Mouse (Mus musculus) cerebellum, adult 18-20 months (tissue): ENCODE results near the gene Nfam1.

Experiments
- DNase-seq, 2 experiments: peaks; one replicate each; pipeline ENCODE4 v3.0.0; 2021

Gene Nfam1

DNA sequence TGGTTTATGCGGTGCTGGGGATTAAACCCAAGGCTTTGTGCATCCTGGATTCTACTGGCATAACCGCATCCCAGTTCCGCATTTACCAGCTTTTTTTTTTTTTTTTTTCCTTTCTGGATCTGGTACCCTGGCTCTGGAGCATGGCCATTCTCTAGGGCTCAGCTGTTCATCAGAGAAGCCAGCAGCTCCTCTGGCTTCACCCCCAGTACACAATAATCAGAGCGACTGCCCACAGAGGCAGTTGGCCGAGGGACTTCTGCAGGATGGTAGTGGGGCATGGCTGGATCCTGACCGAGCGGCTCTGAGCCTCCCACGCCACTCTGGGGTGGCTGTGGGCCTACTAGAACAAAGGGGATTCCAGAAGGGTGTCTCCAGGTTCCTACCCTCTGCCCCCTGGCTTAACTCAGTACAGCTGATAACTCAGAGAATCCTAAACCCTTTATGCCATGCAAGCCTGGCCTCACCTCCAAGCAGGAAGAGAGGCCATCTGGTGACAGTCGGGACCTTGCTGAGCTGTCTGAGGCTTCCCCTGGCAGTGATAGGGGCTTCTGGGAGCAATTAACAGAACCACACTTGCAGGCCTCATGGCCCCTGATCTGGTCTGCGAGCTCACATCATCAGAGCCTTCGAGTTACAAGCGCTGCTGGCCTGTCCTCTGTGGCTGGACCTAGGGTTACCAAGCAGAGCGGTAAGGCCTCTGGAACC is 40.9 kb downstream of the Nfam1 start:
- DNase-seq = peak; percentile 48 to 59

- no peak for DNase-seq
Observed at GRCm38 (mm10) chr15:82989190-82989704, 43.9 kb downstream of the Nfam1 start.

DNA sequence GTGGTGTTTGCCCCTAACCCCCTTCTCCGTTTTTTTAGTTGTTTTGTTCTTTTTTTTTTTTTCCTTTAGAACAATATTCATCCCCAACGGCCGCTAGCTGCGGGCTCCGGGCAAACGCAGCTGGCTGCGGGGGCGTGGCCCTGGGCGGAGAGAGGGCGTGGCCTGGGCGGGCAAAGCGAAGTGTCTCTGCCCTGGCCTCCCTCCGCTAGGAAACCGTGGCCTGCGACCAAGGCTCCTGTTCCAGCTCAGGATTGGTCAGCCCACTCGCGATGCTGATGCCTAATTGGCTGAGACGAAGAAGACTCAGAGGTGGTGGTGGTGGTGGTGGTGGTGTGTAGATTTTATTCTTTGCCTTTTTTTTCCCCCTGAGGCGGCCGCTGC is 45.4 kb downstream of the Nfam1 start, which contains the start of gene Tcf20:
Tcf20 (minus strand) TSS at position 141 of the 381 bp plus-strand sequence.
- peak; percentile 81 to 90 for DNase-seq

GRCm38 (mm10) chr15:82987014-82987731 is 45.9 kb downstream of the Nfam1 start:
- DNase-seq = no peak

DNA sequence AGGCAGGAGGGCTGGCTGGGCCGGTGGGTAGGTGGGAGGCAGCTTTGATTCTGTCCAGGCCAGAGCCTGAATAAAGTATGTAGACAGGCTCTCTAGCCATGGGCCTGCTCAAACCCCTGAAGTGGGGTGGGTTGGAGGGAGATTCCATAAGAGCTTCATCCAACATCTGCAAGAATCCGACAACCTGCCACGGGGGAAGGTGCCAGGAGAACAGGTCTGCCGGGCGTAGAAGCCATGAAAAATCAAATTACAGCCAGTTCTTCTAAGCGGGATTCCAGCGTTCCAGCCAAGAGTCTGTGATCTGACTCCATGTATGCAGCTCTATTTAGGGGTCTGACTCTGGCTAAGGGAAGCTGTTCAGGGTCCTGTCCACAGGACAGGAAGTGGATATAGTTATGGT is 48.5 kb downstream of the Nfam1 start:
- no peak for DNase-seq

DNA sequence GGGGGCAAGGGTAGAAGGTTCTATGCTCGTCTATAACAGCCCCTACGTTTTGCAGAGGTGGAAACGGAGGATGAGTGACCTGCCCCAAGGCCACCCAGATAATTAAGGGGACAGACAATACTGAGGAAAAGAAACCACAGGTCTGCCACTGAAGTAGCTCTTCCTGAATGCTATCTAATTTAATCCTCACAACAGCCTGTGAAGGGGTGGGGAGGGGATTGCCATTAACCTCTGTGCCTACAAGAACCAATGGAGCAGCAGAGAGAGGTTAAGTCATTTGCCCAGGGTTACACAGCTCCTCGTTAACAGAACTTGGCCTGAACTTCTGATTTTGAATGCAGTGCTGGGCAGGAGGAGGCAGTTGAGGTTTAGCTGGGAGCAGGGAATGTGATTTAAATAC is 49.0 kb downstream of the Nfam1 start:
- no peak for DNase-seq

GRCm38 (mm10) chr15:82983416-82984026 is 49.6 kb downstream of the Nfam1 start:
- no peak for DNase-seq

DNA sequence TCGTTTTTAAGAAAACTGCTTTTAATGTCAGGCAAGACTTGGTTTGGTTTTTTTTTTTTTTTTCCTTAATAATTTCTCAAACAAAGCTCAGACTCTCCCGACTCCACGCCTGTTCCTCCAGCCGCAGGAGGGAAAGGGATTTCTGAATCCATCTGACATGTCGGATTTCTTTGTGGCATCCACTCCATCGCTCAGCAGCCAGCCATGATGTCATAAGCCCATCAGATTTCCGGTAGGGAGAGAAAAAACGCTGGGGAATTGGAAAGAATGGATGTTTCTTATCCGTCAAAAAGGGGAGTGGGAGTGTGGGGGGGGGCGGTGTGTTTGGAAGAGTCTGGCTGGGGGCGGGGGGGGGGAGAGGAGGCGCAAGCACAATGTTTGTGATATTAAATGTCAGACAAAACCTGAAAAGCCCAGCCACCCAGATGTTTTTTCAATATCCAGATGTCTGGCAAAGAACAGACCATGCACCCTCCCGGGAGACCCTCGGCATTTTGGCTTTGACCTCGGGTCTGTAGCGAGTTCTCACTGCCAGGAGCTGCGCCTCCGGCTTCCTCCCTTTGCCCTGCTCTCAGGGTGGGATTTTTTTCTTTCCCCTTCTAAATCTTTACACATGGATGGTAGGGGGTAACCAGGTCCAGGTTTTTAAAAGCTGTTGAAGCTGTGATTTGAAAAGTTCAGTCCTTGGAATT is 50.2 kb downstream of the Nfam1 start:
- no peak for DNase-seq

GRCm38 (mm10) chr15:82981676-82982520 is 51.2 kb downstream of the Nfam1 start:
- no peak for DNase-seq

- no peak for DNase-seq
Observed at GRCm38 (mm10) chr15:82979531-82979930, 53.6 kb downstream of the Nfam1 start.

DNA sequence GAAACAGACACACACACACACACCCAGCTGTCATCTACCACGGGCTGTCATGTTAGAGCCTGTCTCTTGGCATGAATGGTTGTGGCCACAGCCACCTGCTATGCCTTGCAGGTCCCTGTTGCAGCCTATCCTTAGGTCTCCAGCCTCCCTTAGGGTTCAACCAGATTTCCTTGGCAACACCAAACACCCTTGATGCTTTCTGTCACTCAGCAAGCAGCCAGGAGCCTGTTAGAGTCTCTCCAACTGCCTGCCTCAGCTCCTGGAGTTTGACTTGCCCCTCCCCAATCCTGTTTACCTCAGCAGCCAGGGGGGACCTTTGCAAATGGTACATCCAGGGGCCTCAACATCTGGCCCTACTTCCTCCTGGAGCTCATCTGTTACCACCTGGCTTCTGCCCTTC is 58.6 kb downstream of the Nfam1 start:
- DNase-seq = no peak

DNA sequence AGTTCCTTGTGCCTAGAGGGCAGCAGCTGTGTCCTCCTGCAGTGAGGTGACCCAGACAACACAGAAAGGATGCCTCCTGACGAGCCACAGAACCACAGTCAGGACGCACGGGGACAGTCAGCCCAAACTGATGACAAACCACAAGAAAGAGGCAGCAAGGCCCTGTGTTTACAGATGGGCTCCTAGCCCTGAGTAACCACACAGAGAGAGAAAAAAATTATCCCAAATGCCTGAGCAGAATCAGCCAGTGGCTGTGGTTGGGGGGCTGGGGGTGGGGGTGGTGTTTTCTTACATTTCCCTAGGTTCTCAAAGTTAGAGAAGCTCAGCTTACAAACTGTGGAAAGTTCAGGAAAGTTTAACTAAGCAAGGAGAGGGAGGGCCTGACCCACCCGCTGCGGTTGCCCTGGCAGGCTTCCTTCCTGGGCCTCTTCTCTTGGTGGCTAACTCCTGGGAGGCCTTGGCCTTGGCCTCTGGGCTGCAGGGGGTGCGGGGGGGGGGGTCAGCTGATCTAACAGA is 63.8 kb downstream of the Nfam1 start:
- no peak for DNase-seq

DNA sequence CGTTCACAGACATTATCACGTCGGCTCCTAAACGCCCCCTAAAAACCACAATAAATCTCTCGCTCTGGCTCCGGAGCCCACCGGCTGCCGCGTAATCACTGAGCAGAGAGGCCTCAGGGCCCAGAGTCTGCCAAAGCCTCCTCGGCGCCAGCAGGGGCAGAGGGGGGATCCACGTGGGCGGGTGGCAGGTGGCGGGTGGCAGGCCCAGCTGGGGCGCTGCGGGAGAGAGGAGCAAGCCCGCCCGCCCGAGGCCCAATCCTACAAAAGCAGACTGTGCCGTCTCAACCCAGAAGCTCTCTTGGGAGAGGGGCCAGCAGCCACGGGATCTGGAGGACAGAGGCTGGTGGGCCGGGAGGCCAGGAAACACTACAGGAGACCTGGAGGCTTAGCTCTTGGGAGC is 64.7 kb downstream of the Nfam1 start:
- peak; percentile 81 to 87 for DNase-seq

- DNase-seq = no peak
Observed at GRCm38 (mm10) chr15:82967947-82968346, 65.2 kb downstream of the Nfam1 start.

DNA sequence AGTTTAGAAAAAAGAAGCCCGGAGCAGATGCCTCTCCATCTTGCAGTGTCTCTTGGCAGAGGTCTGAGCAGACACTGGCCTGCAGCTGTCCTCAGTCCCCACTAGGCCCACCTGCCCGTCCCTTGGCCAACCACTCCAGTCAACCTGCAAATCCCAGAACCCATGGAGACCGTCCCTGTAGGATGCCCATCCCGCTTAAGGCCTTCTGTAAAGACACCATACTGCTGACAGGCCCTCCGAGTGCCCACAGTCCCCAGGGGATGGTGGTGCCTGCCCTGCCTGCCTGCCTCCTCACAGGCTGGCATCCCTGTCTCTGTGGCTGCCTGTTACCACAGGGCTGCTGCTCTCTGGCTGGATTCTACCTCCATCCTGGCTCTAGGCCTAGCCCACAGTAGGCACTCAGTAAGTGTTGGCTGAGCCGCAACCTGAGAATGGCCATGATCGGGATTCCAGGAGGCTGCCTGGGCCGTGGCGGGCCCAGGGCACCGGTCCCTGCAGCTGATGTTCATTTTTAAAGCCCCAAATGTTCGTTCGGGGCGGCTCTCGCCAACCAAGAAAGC is 68.8 kb downstream of the Nfam1 start:
- DNase-seq = peak; percentile 68 to 70

DNA sequence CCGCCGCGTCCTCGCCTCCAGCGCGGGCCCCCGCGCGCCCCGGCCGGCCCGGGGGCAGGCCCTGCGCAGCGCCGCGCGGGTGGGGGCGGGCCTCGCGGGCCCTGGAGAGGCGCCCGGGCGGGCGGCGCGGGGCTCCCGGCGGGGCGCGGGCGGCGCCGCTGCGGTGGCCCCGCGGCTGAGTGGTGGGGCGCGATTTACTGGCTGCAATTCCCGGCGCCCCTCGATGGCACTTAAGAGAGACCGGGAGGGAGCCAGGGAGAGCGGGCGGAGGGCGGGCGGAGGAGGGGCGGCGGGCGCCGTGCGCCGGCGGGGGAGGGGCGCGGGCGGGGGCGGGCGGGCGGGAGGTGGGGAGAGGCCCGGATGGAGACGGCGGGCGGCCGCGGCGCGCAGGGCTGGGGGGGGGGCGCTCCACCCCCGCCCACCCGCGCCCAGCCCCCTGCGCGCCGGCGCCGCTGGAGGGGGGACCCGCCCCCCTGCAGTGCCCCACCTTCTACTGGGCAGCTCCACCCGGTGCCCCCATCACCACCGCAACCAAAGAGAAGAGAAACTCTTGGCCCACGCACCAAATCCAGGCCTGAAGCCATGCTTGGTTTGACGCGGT is 69.5 kb downstream of the Nfam1 start:
- DNase-seq = no peak

DNA sequence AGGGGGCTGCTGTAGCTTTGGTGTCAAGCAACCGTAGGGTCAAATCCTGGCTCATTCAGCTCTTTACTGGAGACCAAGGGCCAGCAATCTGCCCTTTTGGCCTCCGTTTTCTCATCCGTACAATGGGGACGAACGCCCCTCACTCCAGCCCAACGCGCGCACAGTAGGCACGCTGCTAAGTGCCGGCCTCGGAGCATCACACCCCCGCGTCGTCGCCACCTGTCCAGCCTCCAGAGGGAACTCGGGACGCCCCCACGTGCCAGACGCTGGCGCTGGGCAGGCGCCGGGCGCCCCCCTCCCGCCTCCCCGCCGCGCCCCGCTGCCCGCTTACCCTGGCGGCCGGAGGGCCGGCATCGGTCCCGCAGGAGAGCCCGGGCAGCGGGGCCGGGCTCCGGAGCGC is 70.0 kb downstream of the Nfam1 start:
- DNase-seq = peak in 1 of 2 experiments; percentile 31

DNA sequence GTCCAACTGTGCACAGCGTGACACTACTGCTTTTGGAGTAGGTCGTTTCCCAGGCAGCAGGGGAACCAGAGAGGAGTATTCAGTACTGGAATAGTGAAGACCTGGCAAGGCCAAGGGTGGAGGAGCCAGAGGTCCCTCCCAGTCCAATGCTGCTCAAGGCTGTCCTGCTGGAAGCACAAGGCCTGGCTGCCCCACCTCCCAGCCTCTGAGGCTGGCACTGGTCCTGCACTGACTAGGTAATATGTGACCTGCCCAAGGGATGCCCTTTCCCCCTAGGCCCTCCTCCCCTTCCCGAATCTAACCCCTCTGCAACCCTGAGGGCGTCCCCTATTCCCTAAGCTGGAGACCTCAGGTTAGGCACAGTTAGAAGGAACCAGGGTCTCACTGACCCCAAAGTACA is 70.6 kb downstream of the Nfam1 start:
- DNase-seq = peak in 1 of 2 experiments; percentile 19

DNA sequence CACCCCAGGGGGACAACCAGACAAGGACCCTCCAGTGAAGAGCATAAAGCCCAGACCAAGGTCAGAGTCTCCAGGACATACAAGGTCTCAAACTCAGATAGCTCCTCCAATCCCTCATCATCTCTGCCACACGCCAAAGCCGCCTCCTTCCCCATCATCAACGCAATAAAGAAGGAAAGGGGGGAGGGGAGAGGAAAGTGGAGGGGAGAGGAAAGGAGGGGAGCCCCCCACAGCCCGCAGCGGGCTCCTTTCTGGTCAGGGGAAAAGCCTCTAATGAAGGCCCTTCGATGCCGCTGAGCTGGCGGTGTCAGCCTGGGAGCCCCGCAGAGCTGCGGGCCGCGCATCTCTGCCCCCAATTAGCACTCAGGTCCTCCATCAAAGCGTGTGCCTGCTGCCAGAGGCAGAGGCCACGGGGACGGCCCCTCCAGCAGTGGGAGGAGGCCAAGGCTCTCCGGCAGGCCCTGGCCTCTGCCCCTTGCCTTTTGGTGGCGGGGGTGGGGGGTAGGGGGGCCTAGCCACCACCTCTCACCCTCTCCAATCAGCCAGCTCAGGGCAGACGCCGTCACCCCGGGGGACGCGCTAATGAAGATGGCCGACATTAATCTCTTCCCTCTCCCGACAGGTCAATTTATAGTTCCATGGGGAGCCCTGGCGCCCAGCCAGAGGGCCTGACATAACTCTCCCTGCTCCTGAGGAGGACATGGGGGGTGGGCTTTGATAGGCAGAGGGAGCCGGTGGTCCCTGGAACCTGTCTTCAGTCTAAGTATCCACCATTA is 72.1 kb downstream of the Nfam1 start:
- peak in 1 of 2 experiments; percentile 31 for DNase-seq

DNA sequence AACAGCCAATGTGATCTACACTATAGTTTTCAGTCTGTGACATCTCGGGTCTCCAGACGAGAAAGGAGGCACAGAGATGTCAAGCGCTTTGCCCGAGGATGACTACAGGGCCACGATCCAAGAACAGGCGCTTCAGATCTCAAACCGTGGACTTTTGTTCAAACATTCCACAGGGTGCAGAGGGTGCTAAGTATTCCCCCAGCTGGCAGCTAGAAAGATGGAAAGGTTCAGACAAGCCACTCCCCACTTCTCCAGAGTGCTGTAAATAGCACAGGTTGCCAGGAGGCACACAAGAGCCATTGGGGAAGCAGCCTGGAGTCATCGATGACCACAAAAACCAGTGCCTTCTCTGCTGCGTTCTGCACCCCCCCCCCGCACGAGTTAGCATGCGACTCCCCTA is 74.0 kb downstream of the Nfam1 start:
- no peak for DNase-seq
